Mouse (Mus musculus) liver, embryonic 13.5 days (tissue): ENCODE measurements around the gene Cux1. TPM values are rescaled to one million over a fixed set of nuclear protein-coding genes. Genes with fewer than 3 reads are reported as not detected.
A peak's percentile ranks its signal among the peaks of the same experiment; 100 is the strongest.

ENCODE experiments used
- ATAC-seq: fragments of 200-750 bp; cut with Nextera tagmentation; 2 replicates; pipeline ENCODE4 v1.8.0; 2017; ENCODE audit warnings: low read depth, mild to moderate bottlenecking, moderate number of reproducible peaks, moderate library complexity
- DNase-seq: peaks from one replicate; pipeline ENCODE4 v3.0.0; 2022
- H3K27ac ChIP-seq: fragments of 300-500 bp; sonication (generic); 2 replicates; pipeline ENCODE4 v1.5.1; 2015; ENCODE audit warnings: moderate library complexity, mild to moderate bottlenecking, inconsistent platforms
- H3K27me3 ChIP-seq: fragments of 300-500 bp; sonication (generic); 2 replicates; pipeline ENCODE4 v1.6.1; 2015; ENCODE audit warnings: mild to moderate bottlenecking, inconsistent platforms
- H3K36me3 ChIP-seq: fragments of 300-500 bp; sonication (generic); 2 replicates; pipeline ENCODE4 v1.6.1; 2015; ENCODE audit warnings: mild to moderate bottlenecking, inconsistent platforms
- H3K4me1 ChIP-seq: fragments of 300-500 bp; sonication (generic); replicated peaks from 2 replicates; pipeline ENCODE4 v1.6.1; 2015; ENCODE audit warnings: inconsistent platforms
- H3K4me2 ChIP-seq: fragments of 300-500 bp; sonication (generic); 2 replicates; pipeline ENCODE4 v1.6.1; 2015; ENCODE audit warnings: inconsistent platforms, mild to moderate bottlenecking, moderate library complexity
- H3K4me3 ChIP-seq: fragments of 300-500 bp; sonication (generic); replicated peaks from 2 replicates; pipeline ENCODE4 v1.5.1; 2015; ENCODE audit warnings: mild to moderate bottlenecking, inconsistent platforms
- H3K9ac ChIP-seq: fragments of 300-500 bp; sonication (generic); 2 replicates; pipeline ENCODE4 v1.6.1; 2015; ENCODE audit warnings: mild to moderate bottlenecking, inconsistent platforms
- H3K9me3 ChIP-seq: fragments of 300-500 bp; sonication (generic); replicated peaks from 2 replicates; pipeline ENCODE4 v1.6.1; 2016; ENCODE audit warnings: inconsistent platforms
- WGBS: fragments of 180-500 bp; shearing (Covaris S2); methylation state at CpG from one replicate; pipeline ENCODE4 v1.1.7; 2015; ENCODE audit not compliant: insufficient replicate concordance; 5-methylcytosine and 5-hydroxymethylcytosine counted together
- polyA plus RNA-seq: library from polyadenylated mRNA; unstranded; fragments of >200 nt; fragmentation: Nextera tagmentation; extraction: Ambion mirVana; gene quantifications from 2 replicates; pipeline ENCODE4 v1.2.1, GENCODE M21; 2015

The Cux1 gene
- polyA plus RNA-seq, 1 experiment from 2014 or later = 16.6 TPM

- Histone ChIP-seq H3K36me3 (no peaks in the 10 kb centered on the region), H3K4me1 (0 out of 2 replicates have a peak, but pooled peaks cover 3% of the 10 kb centered on the region), H3K9ac (no peak overlapping the region), H3K4me2 (no peak overlapping the region), H3K9me3 (no peaks in the 10 kb centered on the region), H3K4me3 (no peak overlapping the region), H3K27ac (no peak overlapping the region), H3K27me3 (peaks cover 40% of the 10 kb centered on the region)
- DNase-seq = no peak
- 38% methylated on average over 4 of the region's 4 CpGs for WGBS
- no peak for ATAC-seq
These were observed 17.5 kb upstream of the Cux1 start for GRCm38 (mm10) chr5:136584676-136585285.

DNA sequence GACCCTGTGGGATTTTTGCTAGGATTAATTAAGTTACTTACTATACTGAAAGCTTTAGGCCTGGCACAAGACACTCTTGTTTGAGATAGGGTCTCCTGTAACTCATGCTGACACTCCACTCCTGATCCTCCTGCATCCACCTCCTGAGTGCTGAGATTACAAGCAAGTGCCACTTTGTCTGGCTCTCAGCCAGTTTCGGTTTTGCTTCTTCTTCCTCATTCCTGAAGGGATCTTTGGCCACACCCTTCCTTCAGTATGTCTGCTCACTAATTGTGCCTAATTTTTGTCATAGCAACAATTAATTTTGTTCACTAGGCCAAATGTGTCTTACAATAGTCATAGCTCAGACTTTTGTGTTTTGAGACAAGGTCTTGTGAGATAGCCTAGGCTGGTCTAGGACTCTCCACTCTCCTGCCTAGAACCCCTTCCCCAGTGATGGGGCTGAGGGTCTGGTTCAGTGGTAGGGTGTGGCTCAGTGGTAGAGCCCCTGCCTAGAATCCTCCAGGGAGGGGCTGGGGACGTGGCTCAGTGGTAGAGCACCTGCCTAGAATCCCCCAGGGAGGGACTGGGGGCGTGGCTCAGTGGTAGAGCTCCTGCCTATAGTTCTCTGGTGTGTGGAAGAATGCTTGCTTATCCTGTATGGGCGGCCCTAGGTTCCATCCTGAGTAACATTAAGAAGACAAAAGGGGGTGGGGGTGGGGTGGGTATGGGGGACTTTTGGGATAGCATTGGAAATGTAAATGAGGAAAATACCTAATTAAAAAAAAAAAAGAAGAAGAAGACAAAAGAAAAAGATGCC, 16.6 kb upstream of the Cux1 start:
- H3K36me3 ChIP-seq = no peaks in the 10 kb centered on the region
- no peak for DNase-seq
- peaks cover 48% of the 10 kb centered on the region for H3K27me3 ChIP-seq

GRCm38 (mm10) chr5:136583256-136583655, 16.0 kb upstream of the Cux1 start:
- Histone ChIP-seq H3K27ac (no peak overlapping the region), H3K4me3 (no peak overlapping the region), H3K36me3 (no peaks in the 10 kb centered on the region), H3K27me3 (peaks cover 54% of the 10 kb centered on the region), H3K9ac (no peak overlapping the region), H3K4me2 (no peak overlapping the region), H3K9me3 (no peaks in the 10 kb centered on the region), H3K4me1 (0 out of 2 replicates have a peak, but pooled peaks cover 3% of the 10 kb centered on the region)
- ATAC-seq (no peak), DNase-seq (no peak)
- 69% methylated on average over 2 of the region's 2 CpGs for WGBS

More for the DNA sequence above, 16.6 kb upstream of the Cux1 start:
- Histone ChIP-seq H3K9ac (no peak overlapping the region), H3K9me3 (no peaks in the 10 kb centered on the region), H3K4me3 (no peak overlapping the region), H3K4me2 (no peak overlapping the region), H3K27ac (no peak overlapping the region), H3K4me1 (0 out of 2 replicates have a peak, but pooled peaks cover 3% of the 10 kb centered on the region)
- WGBS = 50% methylated on average over 4 of the region's 4 CpGs
- no peak for ATAC-seq

- no peak for ATAC-seq
- H3K27ac ChIP-seq = no peak overlapping the region
- no peak overlapping the region for H3K4me2 ChIP-seq
- DNase-seq = no peak
- no peak overlapping the region for H3K9ac ChIP-seq
- H3K36me3 ChIP-seq = no peaks in the 10 kb centered on the region
- H3K4me1 ChIP-seq = 0 out of 2 replicates have a peak, but pooled peaks cover 3% of the 10 kb centered on the region
- 9% methylated on average over 12 of the region's 12 CpGs for WGBS
- no peaks in the 10 kb centered on the region for H3K9me3 ChIP-seq
- no peak overlapping the region for H3K4me3 ChIP-seq
- peaks cover 58% of the 10 kb centered on the region for H3K27me3 ChIP-seq
These were observed 14.9 kb upstream of the Cux1 start for GRCm38 (mm10) chr5:136582201-136582600.

GRCm38 (mm10) chr5:136581625-136582024, 14.3 kb upstream of the Cux1 start:
- Histone ChIP-seq H3K27me3 (peaks cover 55% of the 10 kb centered on the region), H3K4me3 (no peak overlapping the region; the same call in 1 of the 2 replicates), H3K27ac (no peak overlapping the region), H3K9ac (no peak overlapping the region), H3K36me3 (no peaks in the 10 kb centered on the region), H3K9me3 (no peaks in the 10 kb centered on the region), H3K4me1 (0 out of 2 replicates have a peak, but pooled peaks cover 3% of the 10 kb centered on the region), H3K4me2 (peak overlapping the region; percentile 6; the same call in 1 of the 2 replicates)
- 4% methylated on average over 13 of the region's 13 CpGs for WGBS
- no peak for DNase-seq
- ATAC-seq = no peak

DNA sequence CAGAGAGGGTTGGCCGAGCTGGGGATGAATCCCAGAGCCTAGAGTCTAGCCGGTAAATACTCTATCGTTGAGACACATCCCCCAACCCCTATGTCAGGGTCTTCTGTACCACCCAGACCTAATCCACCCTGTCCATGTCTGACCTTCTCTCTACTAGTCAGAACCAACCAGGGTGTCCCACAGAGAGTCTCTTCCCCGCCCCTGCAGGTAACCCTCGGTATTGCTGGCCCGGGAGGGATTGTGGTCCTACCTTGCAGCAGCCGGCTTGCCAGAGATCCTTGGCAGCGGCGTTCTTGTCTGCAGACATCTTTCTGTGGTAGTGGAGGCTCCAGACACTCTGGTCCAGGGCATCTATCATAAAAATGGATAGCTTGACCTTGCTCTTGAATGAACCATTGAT, 13.9 kb upstream of the Cux1 start:
- no peak overlapping the region for H3K4me3 ChIP-seq
- no peak overlapping the region for H3K27ac ChIP-seq

DNA sequence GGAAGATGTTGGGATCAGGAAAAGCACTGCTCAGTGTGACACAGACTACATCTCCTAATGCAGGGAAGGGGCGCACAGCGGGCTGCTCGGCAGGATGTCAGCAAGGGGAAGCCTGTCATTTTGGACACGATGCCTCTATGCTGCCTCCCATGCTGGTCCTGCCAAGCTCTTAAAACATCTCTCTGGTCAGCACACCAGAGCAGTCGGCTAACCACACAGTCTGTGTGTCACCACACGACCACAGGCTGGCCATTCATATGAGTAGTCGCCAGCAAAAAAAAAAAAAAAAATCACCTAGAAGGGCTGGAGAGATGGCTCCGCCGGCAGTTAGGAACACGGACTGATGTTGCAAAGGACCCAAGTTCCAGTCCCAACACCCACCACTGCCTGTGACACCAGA, 10.9 kb upstream of the Cux1 start:
- peaks cover 81% of the 10 kb centered on the region for H3K27me3 ChIP-seq
- ATAC-seq = no peak
- DNase-seq = no peak
- H3K9me3 ChIP-seq = no peaks in the 10 kb centered on the region
- no peak overlapping the region for H3K9ac ChIP-seq
- H3K36me3 ChIP-seq = no peaks in the 10 kb centered on the region
- WGBS = 20% methylated on average over 10 of the region's 10 CpGs
- H3K4me1 ChIP-seq = 0 out of 2 replicates have a peak, but pooled peaks cover 3% of the 10 kb centered on the region
- H3K4me2 ChIP-seq = no peak overlapping the region
- H3K27ac ChIP-seq = no peak overlapping the region
- no peak overlapping the region for H3K4me3 ChIP-seq

More for the DNA sequence above, 13.9 kb upstream of the Cux1 start:
- no peak for DNase-seq
- 14% methylated on average over 9 of the region's 9 CpGs for WGBS
- H3K9me3 ChIP-seq = no peaks in the 10 kb centered on the region
- ATAC-seq = no peak
- H3K27me3 ChIP-seq = peaks cover 60% of the 10 kb centered on the region
- no peak overlapping the region for H3K4me2 ChIP-seq
- H3K4me1 ChIP-seq = 0 out of 2 replicates have a peak, but pooled peaks cover 3% of the 10 kb centered on the region
- H3K9ac ChIP-seq = no peak overlapping the region
- H3K36me3 ChIP-seq = no peaks in the 10 kb centered on the region

DNA sequence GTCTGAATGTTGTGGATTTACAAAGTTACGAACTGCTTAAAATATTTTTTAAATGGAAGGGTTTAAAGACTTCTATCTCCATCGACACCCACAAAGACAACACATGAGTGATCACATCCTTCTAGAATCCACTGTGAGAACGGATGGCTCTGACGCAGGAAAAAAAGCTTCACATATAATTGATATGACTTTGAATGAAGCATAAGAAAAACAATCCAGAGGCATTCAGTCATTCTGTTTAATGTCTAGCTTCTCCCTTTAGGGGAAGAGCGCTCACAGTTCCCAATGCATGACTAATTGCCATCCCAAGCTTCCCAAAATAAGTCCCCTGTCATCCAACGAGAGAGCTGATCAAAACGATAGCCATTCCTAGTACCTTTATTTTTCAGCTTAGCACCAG, 2.9 kb upstream of the Cux1 start:
- H3K36me3 ChIP-seq = no peaks in the 10 kb centered on the region
- ATAC-seq (no peak), DNase-seq (no peak)
- H3K4me2 ChIP-seq = no peak overlapping the region
- H3K4me3 ChIP-seq = no peak overlapping the region
- peaks cover 64% of the 10 kb centered on the region for H3K27me3 ChIP-seq
- WGBS = 61% methylated on average over 7 of the region's 7 CpGs
- no peak overlapping the region for H3K27ac ChIP-seq
- H3K4me1 ChIP-seq = peaks cover 28% of the 10 kb centered on the region
- H3K9ac ChIP-seq = no peak overlapping the region
- H3K9me3 ChIP-seq = no peaks in the 10 kb centered on the region

DNA sequence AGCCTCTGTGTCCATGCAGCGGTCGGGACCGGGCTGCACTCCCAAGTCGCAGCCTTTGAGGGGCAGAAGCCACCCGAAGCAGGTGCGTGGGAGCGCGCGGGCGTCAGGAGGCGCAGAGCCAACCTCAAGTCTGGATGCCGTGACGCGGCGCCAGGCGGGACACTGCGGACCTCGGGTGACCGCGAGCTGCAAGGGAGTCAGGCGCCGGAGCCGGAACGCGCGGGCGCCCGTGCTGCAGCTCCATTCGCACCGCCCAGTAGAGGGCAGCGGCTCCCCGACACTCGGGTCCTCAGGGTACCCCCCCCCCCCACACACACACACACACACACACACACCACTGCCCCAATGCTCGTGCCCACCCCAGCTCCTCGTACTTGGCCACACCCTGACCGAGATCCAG, 1.5 kb upstream of the Cux1 start:
- Histone ChIP-seq H3K27me3 (peaks cover 53% of the 10 kb centered on the region), H3K4me1 (peaks cover 37% of the 10 kb centered on the region), H3K9me3 (no peaks in the 10 kb centered on the region), H3K4me3 (peak overlapping the region; percentile 94), H3K36me3 (no peaks in the 10 kb centered on the region), H3K27ac (no peak overlapping the region), H3K4me2 (peak overlapping the region; percentile 99), H3K9ac (peak overlapping the region; percentile 84)
- under 1% methylated on average over 30 of the region's 36 CpGs for WGBS
- no peak for ATAC-seq
- DNase-seq = peak; percentile 43

DNA sequence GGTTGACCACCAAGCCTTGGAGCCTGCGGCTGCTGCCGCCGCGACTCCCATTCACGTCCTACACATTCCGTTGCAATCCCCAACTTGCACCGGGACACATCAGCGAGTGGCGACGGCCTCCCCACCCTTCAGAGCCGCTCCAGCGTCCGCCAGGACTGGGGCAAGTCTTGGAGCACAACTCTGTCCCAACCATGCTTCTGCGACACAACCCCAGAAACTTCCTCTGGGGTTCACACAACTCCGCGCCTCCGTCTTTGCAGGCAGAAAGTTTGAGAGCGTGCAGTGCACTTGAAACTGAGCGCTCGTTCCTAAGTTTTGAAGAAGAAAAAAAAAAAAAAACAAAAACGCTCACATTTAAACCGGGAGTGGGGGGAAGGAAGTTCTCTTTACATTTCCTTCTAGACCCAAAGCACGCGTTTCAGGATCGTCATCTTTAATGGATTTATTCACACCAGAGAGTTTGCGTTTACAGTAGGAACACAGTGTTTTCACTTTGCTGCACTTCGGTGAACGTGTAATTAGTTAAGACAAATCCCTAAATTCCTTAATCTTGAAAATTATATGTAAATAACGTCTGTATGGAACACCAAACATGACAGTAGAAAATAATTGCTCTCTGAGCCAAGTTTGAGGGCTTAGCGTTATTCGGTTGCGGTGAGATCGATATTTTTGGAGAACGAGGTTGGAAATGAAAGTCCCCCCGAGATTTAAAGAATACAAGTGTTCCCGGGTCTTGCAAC, 906 bp upstream of the Cux1 start:
- WGBS = under 1% methylated on average over 36 of the region's 36 CpGs
- H3K27ac ChIP-seq = no peak overlapping the region
- ATAC-seq = 0 out of 2 replicates have a peak, but pooled peaks have one; percentile 3
- H3K27me3 ChIP-seq = peaks cover 49% of the 10 kb centered on the region
- H3K9ac ChIP-seq = peak overlapping the region; percentile 84
- H3K36me3 ChIP-seq = no peaks in the 10 kb centered on the region
- peak overlapping the region; percentile 99 for H3K4me2 ChIP-seq
- H3K4me1 ChIP-seq = peaks cover 42% of the 10 kb centered on the region
- no peaks in the 10 kb centered on the region for H3K9me3 ChIP-seq
- H3K4me3 ChIP-seq = peak overlapping the region; percentile 94
- DNase-seq = peak; percentile 29

DNA sequence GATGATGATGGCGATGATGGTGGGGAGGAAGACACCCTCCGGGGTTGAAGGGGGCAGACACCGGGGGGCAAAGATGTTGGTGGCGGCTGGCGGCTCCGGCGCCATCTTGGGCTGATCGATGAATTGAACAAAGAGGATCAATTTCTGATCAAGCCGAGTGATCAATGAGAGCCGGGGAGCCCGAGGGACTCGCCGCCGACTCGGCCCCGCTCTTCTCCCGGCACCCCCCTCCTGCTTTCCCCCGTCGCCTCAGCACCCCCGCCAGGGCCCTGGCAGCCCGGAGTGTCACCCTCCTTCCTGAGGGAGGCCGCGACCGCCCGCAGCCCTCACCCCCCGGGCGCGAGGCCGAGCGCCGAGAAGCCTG, 496 bp downstream of the Cux1 start:
- peak overlapping the region; percentile 73 for H3K27ac ChIP-seq
- no peaks in the 10 kb centered on the region for H3K36me3 ChIP-seq
- peak overlapping the region; percentile 99 for H3K4me2 ChIP-seq
- peak overlapping the region; percentile 84 for H3K9ac ChIP-seq
- DNase-seq = no peak
- H3K4me1 ChIP-seq = peaks cover 47% of the 10 kb centered on the region
- under 1% methylated on average over 31 of the region's 31 CpGs for WGBS
- H3K9me3 ChIP-seq = no peaks in the 10 kb centered on the region
- peaks cover 42% of the 10 kb centered on the region for H3K27me3 ChIP-seq
- H3K4me3 ChIP-seq = peak overlapping the region; percentile 94
- peak; percentile 47 for ATAC-seq
